Mouse (Mus musculus) embryonic fibroblast, embryonic 13.5 days (primary cell): ENCODE data around the gene Auts2.

Source experiments
- CTCF ChIP-seq: IDR thresholded peaks from 2 replicates; pipeline ENCODE4 v1.5.1; 2011; ENCODE audit warnings: mild to moderate bottlenecking, control low read depth, low read length, moderate library complexity, borderline replicate concordance; ENCODE audit not compliant: insufficient read depth
- POLR2A ChIP-seq: IDR thresholded peaks from 2 replicates; pipeline ENCODE4 v1.6.1; 2011; ENCODE audit warnings: low read depth, mild to moderate bottlenecking, control low read depth, low read length, moderate library complexity

DNA sequence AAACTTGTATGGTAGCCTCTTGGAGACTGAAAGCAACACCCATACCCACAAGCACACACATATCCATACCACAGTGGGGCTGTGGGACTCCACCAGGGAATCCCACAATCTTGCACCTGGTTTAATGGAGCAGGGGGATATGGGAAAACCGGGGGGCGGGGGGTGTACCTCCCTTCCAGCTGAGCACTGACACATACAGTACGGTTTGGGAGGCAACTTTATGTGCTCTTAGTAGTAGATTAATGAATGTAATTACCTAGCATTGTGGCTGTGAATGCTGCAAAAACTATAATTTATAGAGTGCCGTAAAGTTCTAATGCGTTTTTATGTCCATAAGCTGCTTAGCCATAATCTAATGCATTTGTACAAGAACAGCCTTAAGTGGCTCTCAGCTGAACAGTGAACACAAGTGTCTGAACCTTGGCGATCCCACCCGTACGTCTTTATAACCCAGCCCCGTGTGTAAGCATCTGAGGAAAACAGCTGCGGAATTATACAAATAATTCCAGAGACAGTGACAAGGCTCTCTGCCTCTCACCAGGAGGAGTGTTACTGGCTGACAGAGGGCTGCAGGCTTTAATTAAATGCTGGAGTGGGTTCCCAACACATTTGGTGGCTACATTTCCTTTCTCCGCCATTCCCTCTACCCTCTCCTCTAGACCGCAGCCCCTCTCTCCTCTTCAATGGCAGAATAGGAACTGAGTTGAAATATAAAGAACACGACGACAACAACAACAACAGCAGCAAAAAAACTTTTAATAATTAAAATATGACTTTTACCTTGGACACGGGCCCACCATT is 268.8 kb downstream of the Auts2 start:
- TF ChIP-seq CTCF, result no peak
- TF ChIP-seq POLR2A, result no peak
